Mouse (Mus musculus): ENCODE data around the gene Fnip2. TPM values are rescaled to one million over a fixed set of nuclear protein-coding genes. Genes with fewer than 3 reads are reported as not detected.

The Fnip2 gene
- polyA plus RNA-seq, 1 experiment from 2014 or later, result 9.4 TPM

GRCm38 (mm10) chr3:79539124-79539523 lies 28.5 kb downstream of the Fnip2 start:
- 92% methylated on average over 3 of the region's 3 CpGs for WGBS
- Histone ChIP-seq H3K4me1 (replicated peaks; ENCODE audit: control insufficient read depth, insufficient read depth, low read length) (no peaks in the 10 kb centered on the region), H3K4me3 (ENCODE audit: low read depth, low read length) (no peak overlapping the region), H3K9ac (ENCODE audit: low read length) (no peak overlapping the region), H3K27ac (ENCODE audit: low read depth, low read length) (no peak overlapping the region), H3K9me3 (ENCODE audit: control insufficient read depth, low read length) (no peaks in the 10 kb centered on the region), H3K27me3 (ENCODE audit: control insufficient read depth, insufficient read depth, low read length) (no peaks in the 10 kb centered on the region), H3K4me2 (ENCODE audit: low read depth, low read length, severe bottlenecking) (no peak overlapping the region), H3K36me3 (ENCODE audit: control insufficient read depth, insufficient read depth, low read length) (no peaks in the 10 kb centered on the region)
- DNase-seq (ENCODE audit: low spot score), result no peak
- ATAC-seq (replicated peaks; ENCODE audit: low FRiP score), result no peak

GRCm38 (mm10) chr3:79538342-79538741 lies 29.3 kb downstream of the Fnip2 start:
- H3K36me3 ChIP-seq (ENCODE audit: control insufficient read depth, insufficient read depth, low read length), result no peaks in the 10 kb centered on the region
- no peak for ATAC-seq (replicated peaks; ENCODE audit: low FRiP score)
- H3K27ac ChIP-seq (ENCODE audit: low read depth, low read length), result no peak overlapping the region
- WGBS, result 90% methylated on average over 3 of the region's 3 CpGs
- H3K4me3 ChIP-seq (ENCODE audit: low read depth, low read length), result no peak overlapping the region
- no peak overlapping the region for H3K4me2 ChIP-seq (ENCODE audit: low read depth, low read length, severe bottlenecking)
- H3K9ac ChIP-seq (ENCODE audit: low read length), result no peak overlapping the region
- H3K4me1 ChIP-seq (replicated peaks; ENCODE audit: control insufficient read depth, insufficient read depth, low read length), result no peaks in the 10 kb centered on the region
- no peaks in the 10 kb centered on the region for H3K9me3 ChIP-seq (ENCODE audit: control insufficient read depth, low read length)
- DNase-seq (ENCODE audit: low spot score), result no peak
- no peaks in the 10 kb centered on the region for H3K27me3 ChIP-seq (ENCODE audit: control insufficient read depth, insufficient read depth, low read length)

- Histone ChIP-seq H3K27ac (ENCODE audit: low read depth, low read length) (no peak overlapping the region), H3K4me2 (ENCODE audit: low read depth, low read length, severe bottlenecking) (no peak overlapping the region), H3K9me3 (ENCODE audit: control insufficient read depth, low read length) (no peaks in the 10 kb centered on the region), H3K4me3 (ENCODE audit: low read depth, low read length) (no peak overlapping the region), H3K36me3 (ENCODE audit: control insufficient read depth, insufficient read depth, low read length) (no peaks in the 10 kb centered on the region), H3K27me3 (ENCODE audit: control insufficient read depth, insufficient read depth, low read length) (no peaks in the 10 kb centered on the region), H3K4me1 (replicated peaks; ENCODE audit: control insufficient read depth, insufficient read depth, low read length) (no peaks in the 10 kb centered on the region), H3K9ac (ENCODE audit: low read length) (no peak overlapping the region)
- ATAC-seq (replicated peaks; ENCODE audit: low FRiP score) (no peak), DNase-seq (ENCODE audit: low spot score) (no peak)
- 89% methylated on average over 3 of the region's 3 CpGs for WGBS
Observed at GRCm38 (mm10) chr3:79537626-79538203, 29.9 kb downstream of the Fnip2 start.

GRCm38 (mm10) chr3:79537023-79537422 lies 30.6 kb downstream of the Fnip2 start:
- WGBS, result 90% methylated on average over 7 of the region's 7 CpGs
- H3K9me3 ChIP-seq (ENCODE audit: control insufficient read depth, low read length), result no peaks in the 10 kb centered on the region

GRCm38 (mm10) chr3:79531581-79532271 lies 35.9 kb downstream of the Fnip2 start:
- ATAC-seq (replicated peaks; ENCODE audit: low FRiP score) (no peak), DNase-seq (ENCODE audit: low spot score) (no peak)
- no peaks in the 10 kb centered on the region for H3K4me1 ChIP-seq (replicated peaks; ENCODE audit: control insufficient read depth, insufficient read depth, low read length)
- H3K4me3 ChIP-seq (ENCODE audit: low read depth, low read length), result no peak overlapping the region
- H3K4me2 ChIP-seq (ENCODE audit: low read depth, low read length, severe bottlenecking), result no peak overlapping the region
- H3K9me3 ChIP-seq (ENCODE audit: control insufficient read depth, low read length), result no peaks in the 10 kb centered on the region
- no peaks in the 10 kb centered on the region for H3K27me3 ChIP-seq (ENCODE audit: control insufficient read depth, insufficient read depth, low read length)
- no peaks in the 10 kb centered on the region for H3K36me3 ChIP-seq (ENCODE audit: control insufficient read depth, insufficient read depth, low read length)
- no peak overlapping the region for H3K9ac ChIP-seq (ENCODE audit: low read length)
- 86% methylated on average over 9 of the region's 9 CpGs for WGBS
- H3K27ac ChIP-seq (ENCODE audit: low read depth, low read length), result no peak overlapping the region

More at GRCm38 (mm10) chr3:79537023-79537422, 30.6 kb downstream of the Fnip2 start:
- no peak for DNase-seq (ENCODE audit: low spot score)
- no peak overlapping the region for H3K4me3 ChIP-seq (ENCODE audit: low read depth, low read length)
- H3K4me2 ChIP-seq (ENCODE audit: low read depth, low read length, severe bottlenecking), result no peak overlapping the region
- H3K9ac ChIP-seq (ENCODE audit: low read length), result no peak overlapping the region
- H3K27me3 ChIP-seq (ENCODE audit: control insufficient read depth, insufficient read depth, low read length), result no peaks in the 10 kb centered on the region
- no peak for ATAC-seq (replicated peaks; ENCODE audit: low FRiP score)
- no peaks in the 10 kb centered on the region for H3K4me1 ChIP-seq (replicated peaks; ENCODE audit: control insufficient read depth, insufficient read depth, low read length)
- H3K36me3 ChIP-seq (ENCODE audit: control insufficient read depth, insufficient read depth, low read length), result no peaks in the 10 kb centered on the region
- H3K27ac ChIP-seq (ENCODE audit: low read depth, low read length), result no peak overlapping the region

GRCm38 (mm10) chr3:79529499-79530096 lies 38.0 kb downstream of the Fnip2 start:
- H3K9me3 ChIP-seq (ENCODE audit: control insufficient read depth, low read length), result no peaks in the 10 kb centered on the region
- WGBS, result 83% methylated on average over 6 of the region's 6 CpGs

GRCm38 (mm10) chr3:79528451-79528850 lies 39.1 kb downstream of the Fnip2 start:
- no peak overlapping the region for H3K27ac ChIP-seq (ENCODE audit: low read depth, low read length)
- no peaks in the 10 kb centered on the region for H3K36me3 ChIP-seq (ENCODE audit: control insufficient read depth, insufficient read depth, low read length)
- no peaks in the 10 kb centered on the region for H3K4me1 ChIP-seq (replicated peaks; ENCODE audit: control insufficient read depth, insufficient read depth, low read length)
- no peak overlapping the region for H3K9ac ChIP-seq (ENCODE audit: low read length)
- ATAC-seq (replicated peaks; ENCODE audit: low FRiP score) (no peak), DNase-seq (ENCODE audit: low spot score) (no peak)
- H3K9me3 ChIP-seq (ENCODE audit: control insufficient read depth, low read length), result no peaks in the 10 kb centered on the region
- WGBS, result 44% methylated on average over 8 of the region's 8 CpGs
- no peak overlapping the region for H3K4me3 ChIP-seq (ENCODE audit: low read depth, low read length)
- H3K4me2 ChIP-seq (ENCODE audit: low read depth, low read length, severe bottlenecking), result no peak overlapping the region
- no peaks in the 10 kb centered on the region for H3K27me3 ChIP-seq (ENCODE audit: control insufficient read depth, insufficient read depth, low read length)

More at GRCm38 (mm10) chr3:79529499-79530096, 38.0 kb downstream of the Fnip2 start:
- Histone ChIP-seq H3K4me3 (ENCODE audit: low read depth, low read length) (no peak overlapping the region), H3K4me2 (ENCODE audit: low read depth, low read length, severe bottlenecking) (no peak overlapping the region), H3K36me3 (ENCODE audit: control insufficient read depth, insufficient read depth, low read length) (no peaks in the 10 kb centered on the region), H3K4me1 (replicated peaks; ENCODE audit: control insufficient read depth, insufficient read depth, low read length) (no peaks in the 10 kb centered on the region), H3K9ac (ENCODE audit: low read length) (no peak overlapping the region), H3K27me3 (ENCODE audit: control insufficient read depth, insufficient read depth, low read length) (no peaks in the 10 kb centered on the region), H3K27ac (ENCODE audit: low read depth, low read length) (no peak overlapping the region)
- ATAC-seq (replicated peaks; ENCODE audit: low FRiP score) (no peak), DNase-seq (ENCODE audit: low spot score) (no peak)

GRCm38 (mm10) chr3:79527921-79528320 lies 39.7 kb downstream of the Fnip2 start:
- Histone ChIP-seq H3K9ac (ENCODE audit: low read length) (no peak overlapping the region), H3K36me3 (ENCODE audit: control insufficient read depth, insufficient read depth, low read length) (no peaks in the 10 kb centered on the region), H3K4me2 (ENCODE audit: low read depth, low read length, severe bottlenecking) (no peak overlapping the region), H3K4me3 (ENCODE audit: low read depth, low read length) (no peak overlapping the region), H3K9me3 (ENCODE audit: control insufficient read depth, low read length) (no peaks in the 10 kb centered on the region), H3K27ac (ENCODE audit: low read depth, low read length) (no peak overlapping the region), H3K4me1 (replicated peaks; ENCODE audit: control insufficient read depth, insufficient read depth, low read length) (no peaks in the 10 kb centered on the region), H3K27me3 (ENCODE audit: control insufficient read depth, insufficient read depth, low read length) (no peaks in the 10 kb centered on the region)
- DNase-seq (ENCODE audit: low spot score) (no peak), ATAC-seq (replicated peaks; ENCODE audit: low FRiP score) (no peak)
- 74% methylated on average over 8 of the region's 8 CpGs for WGBS

All from forebrain, embryonic 11.5 days (tissue).